Mouse (Mus musculus) layer of hippocampus, adult 2 months (tissue): ENCODE measurements around the gene Ogfrl1. TPM values are rescaled to one million over a fixed set of nuclear protein-coding genes. Genes with fewer than 3 reads are reported as not detected.
"Not testable (repeated sequence)": the region's sequence is repeated elsewhere in the genome, so short reads cannot be mapped to it uniquely, and the experiment has no call there.

Experiments
- DNase-seq, 2 experiments: peaks; one replicate each; pipeline ENCODE4 v3.0.0; 2022; ENCODE audit warnings: low spot score in 2 of 2
- H3K27ac ChIP-seq: fragments of 200-600 bp; 2 replicates; pipeline ENCODE4 v1.8.1; 2022
- H3K4me3 ChIP-seq: fragments of 200-600 bp; 2 replicates; pipeline ENCODE4 v1.8.1; 2022; ENCODE audit warnings: mild to moderate bottlenecking
- CTCF ChIP-seq: fragments of 200-600 bp; conservative IDR thresholded peaks from 2 replicates; pipeline ENCODE4 v1.8.1; 2022; ENCODE audit warnings: antibody characterized with exemption, mild to moderate bottlenecking, moderate library complexity
- long read RNA-seq, 2 experiments: library from polyadenylated mRNA; stranded (forward); transcript quantifications; one replicate each; pipeline ENCODE4 v2.0.0; 2021; ENCODE audit warnings: borderline mapping rate in 2 of 2
- total RNA-seq, 2 experiments: library from RNA; stranded (reverse); gene quantifications; 2 replicates each; pipeline ENCODE4 v1.2.3; 2021

Ogfrl1 gene
- 100 to 1,000 TPM; 135 to 145 TPM for total RNA-seq
- long read RNA-seq, experiment 1, full-length matches to known transcripts = 138 of 265 reads
- long read RNA-seq, experiment 1, partial matches to known transcripts = 3 of 265 reads
- long read RNA-seq, experiment 1, other reads (novel, unspliced or antisense) = 124 of 265 reads
- long read RNA-seq, experiment 2, full-length matches to known transcripts = 200 of 344 reads
- long read RNA-seq, experiment 2, partial matches to known transcripts = 5 of 344 reads
- long read RNA-seq, experiment 2, other reads (novel, unspliced or antisense) = 139 of 344 reads

GRCm38 (mm10) chr1:23397623-23398022 is at the start of gene Ogfrl1:
TSS of gene Ogfrl1 (minus strand) at chr1:23397772.
- H3K4me3 ChIP-seq = no peak within 1 kb of the TSS
- TF ChIP-seq CTCF = no peak
- no peak for DNase-seq

DNA sequence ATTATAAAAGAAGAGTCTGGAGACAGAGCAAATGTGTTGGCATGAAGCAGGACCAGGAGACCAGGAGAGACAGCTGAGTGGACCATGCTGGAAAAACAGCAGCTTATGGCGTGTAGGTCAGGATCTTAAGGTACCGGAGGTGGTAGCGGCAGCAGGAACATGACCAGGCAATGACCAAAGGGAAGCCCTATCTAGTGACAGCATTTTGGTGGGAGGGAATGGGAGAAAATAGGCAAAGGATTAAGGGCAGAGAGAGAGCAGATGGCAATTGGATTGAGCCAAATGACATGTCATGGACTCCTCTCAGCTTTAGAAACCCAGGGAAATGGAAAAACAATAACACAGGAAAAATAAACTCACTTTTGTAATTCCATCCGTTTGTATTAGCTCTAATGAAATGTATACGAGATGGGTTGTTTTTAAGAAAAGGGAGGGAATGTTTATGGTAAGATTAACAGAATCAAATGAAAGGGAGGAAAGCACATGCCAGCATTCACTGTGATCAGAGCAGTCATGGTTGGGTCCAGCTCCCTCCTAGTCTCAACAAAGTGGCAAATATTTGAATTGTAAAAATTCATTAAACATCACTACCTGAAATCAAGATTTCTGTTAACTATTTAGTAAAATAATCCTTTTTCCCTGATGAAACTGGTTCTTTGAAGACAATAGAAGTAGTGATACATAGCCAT is 48.3 kb upstream of the Ogfrl1 start:
- TF ChIP-seq CTCF = no peak
- H3K4me3 ChIP-seq = no peak overlapping the region
- DNase-seq = no peak
- peak overlapping the region; percentile 46; the same call in 1 of the 2 replicates for H3K27ac ChIP-seq

More at GRCm38 (mm10) chr1:23397623-23398022, at the start of gene Ogfrl1:
- no peak within 1 kb of the TSS for H3K27ac ChIP-seq

DNA sequence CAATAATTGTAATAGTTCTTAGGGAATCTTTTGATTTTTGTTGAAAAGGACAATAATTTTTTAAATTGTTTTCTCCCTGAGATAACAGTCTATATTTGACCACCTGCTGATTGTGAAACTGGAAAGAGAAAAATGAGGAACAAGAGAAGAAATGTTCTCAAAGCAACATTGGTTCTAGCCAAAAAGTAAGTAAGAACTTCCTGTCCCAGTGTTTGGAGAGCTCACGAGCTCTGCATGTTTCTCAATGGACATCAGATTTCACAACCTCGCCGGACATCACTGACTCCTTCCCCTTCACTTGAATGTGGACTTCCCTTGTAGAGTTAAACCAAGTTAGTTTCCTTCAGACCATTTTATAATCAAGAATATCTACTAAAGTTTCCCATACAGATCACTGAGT is 36.0 kb upstream of the Ogfrl1 start:
- no peak for TF ChIP-seq CTCF
- Histone ChIP-seq H3K27ac (no peak overlapping the region; the same call in 1 of the 2 replicates), H3K4me3 (no peak overlapping the region)
- DNase-seq = no peak

GRCm38 (mm10) chr1:23426447-23426846 is 28.9 kb upstream of the Ogfrl1 start:
- no peak for DNase-seq
- Histone ChIP-seq H3K27ac (no peak overlapping the region), H3K4me3 (no peak overlapping the region)
- TF ChIP-seq CTCF = no peak

DNA sequence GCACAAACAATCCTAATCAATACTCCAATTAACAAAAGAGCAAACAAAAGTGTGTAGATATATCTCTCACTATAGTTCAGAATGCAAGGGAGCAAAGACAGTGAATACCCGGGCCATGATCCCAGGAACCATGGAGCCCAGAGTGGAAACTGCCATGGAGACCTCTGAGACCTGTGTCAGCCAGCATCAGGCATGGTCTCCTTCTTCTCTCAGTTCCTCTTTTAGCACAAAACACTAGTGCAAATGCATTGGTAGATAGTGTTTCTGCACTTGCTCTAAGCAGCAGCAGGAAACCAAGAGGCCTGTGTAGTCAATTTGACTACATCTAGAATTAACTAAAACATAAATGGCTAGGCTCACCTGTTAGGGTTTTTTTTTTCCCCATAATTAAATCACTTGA is 21.4 kb upstream of the Ogfrl1 start:
- H3K4me3 ChIP-seq = no peak overlapping the region
- no peak overlapping the region for H3K27ac ChIP-seq
- DNase-seq = no peak
- no peak for TF ChIP-seq CTCF

GRCm38 (mm10) chr1:23418059-23418458 is 20.5 kb upstream of the Ogfrl1 start:
- TF ChIP-seq CTCF = no peak
- Histone ChIP-seq H3K27ac (no peak overlapping the region), H3K4me3 (no peak overlapping the region)
- no peak for DNase-seq

GRCm38 (mm10) chr1:23417562-23417961 is 20.0 kb upstream of the Ogfrl1 start:
- no peak for DNase-seq
- Histone ChIP-seq H3K27ac (no peak overlapping the region), H3K4me3 (no peak overlapping the region)
- TF ChIP-seq CTCF = no peak

- DNase-seq = no peak
- Histone ChIP-seq H3K27ac (no peak overlapping the region), H3K4me3 (no peak overlapping the region)
- TF ChIP-seq CTCF = no peak
Measured at GRCm38 (mm10) chr1:23411533-23411932, 14.0 kb upstream of the Ogfrl1 start.

GRCm38 (mm10) chr1:23409960-23410359 is 12.4 kb upstream of the Ogfrl1 start:
- DNase-seq = peak; percentile 16 to 28
- Histone ChIP-seq H3K27ac (no peak overlapping the region), H3K4me3 (no peak overlapping the region)
- no peak for TF ChIP-seq CTCF

GRCm38 (mm10) chr1:23402401-23402800 is 4.8 kb upstream of the Ogfrl1 start:
- DNase-seq = no peak
- no peak for TF ChIP-seq CTCF
- H3K4me3 ChIP-seq = no peak overlapping the region
- H3K27ac ChIP-seq = no peak overlapping the region

DNA sequence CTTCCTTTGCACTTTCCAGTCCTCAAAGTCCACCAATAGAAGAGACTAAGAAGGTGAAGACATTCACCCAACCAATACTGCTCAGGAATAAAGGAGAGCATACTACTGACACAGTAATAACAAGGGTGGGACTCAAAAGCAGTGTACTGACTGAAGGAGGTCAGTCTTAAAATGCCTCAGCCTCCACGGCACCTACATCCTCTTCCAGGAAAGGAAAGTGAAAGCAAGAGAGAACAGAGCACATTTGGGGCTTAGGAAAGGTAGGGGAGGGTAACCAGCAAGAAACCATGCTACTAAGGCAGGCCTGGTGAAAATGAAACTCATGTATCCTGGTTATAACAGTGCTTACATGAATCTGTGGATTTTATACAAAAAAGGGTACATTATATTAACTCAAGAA is 2.0 kb upstream of the Ogfrl1 start:
- DNase-seq = no peak
- no peak overlapping the region for H3K27ac ChIP-seq
- no peak for TF ChIP-seq CTCF
- no peak overlapping the region for H3K4me3 ChIP-seq

GRCm38 (mm10) chr1:23394356-23394755 is 3.2 kb downstream of the Ogfrl1 start:
- not testable (repeated sequence) for H3K27ac ChIP-seq, DNase-seq

GRCm38 (mm10) chr1:23391744-23392143 is 5.8 kb downstream of the Ogfrl1 start:
- TF ChIP-seq CTCF = no peak
- no peak overlapping the region for H3K27ac ChIP-seq

More at GRCm38 (mm10) chr1:23394356-23394755, 3.2 kb downstream of the Ogfrl1 start:
- not testable (repeated sequence) for H3K4me3 ChIP-seq

GRCm38 (mm10) chr1:23384326-23384725 is 13.2 kb downstream of the Ogfrl1 start:
- no peak for DNase-seq
- no peak for TF ChIP-seq CTCF
- Histone ChIP-seq H3K27ac (no peak overlapping the region), H3K4me3 (no peak overlapping the region)

More at GRCm38 (mm10) chr1:23391744-23392143, 5.8 kb downstream of the Ogfrl1 start:
- no peak overlapping the region for H3K4me3 ChIP-seq
- DNase-seq = no peak
